ENCODE assay signal across 12 mouse cellular contexts in genomic region chr2:173769183-173769582, GRCm38 (mm10). TPM values are rescaled to one million over a fixed set of nuclear protein-coding genes. Genes with fewer than 3 reads are reported as not detected.
DNase-seq lines count a peak whose midpoint lies in the region; ATAC-seq and TF ChIP-seq lines count a peak whose summit lies in the region.
"Had no signal": no experiment of that assay in that cellular context is flagged by ENCODE, and none has a peak within 500 bp of the region (broad histone marks: within the 10 kb centered on the region; RNA-seq: fewer than 3 reads in every experiment).

No protein-coding gene starts in this region.

- H3K4me3 ChIP-seq in hindbrain, embryonic 12.5 days: no peak overlapping the region
- no peak overlapping the region for H3K4me3 ChIP-seq in hindbrain, postnatal 0 days (ENCODE audit: low read length)
- H3K4me3 ChIP-seq in stomach, embryonic 14.5 days (ENCODE audit: low read depth, low read length): no peak overlapping the region
- H3K4me3 ChIP-seq in stomach, postnatal 0 days (ENCODE audit: low read depth, low read length): no peak overlapping the region
- H3K4me3 ChIP-seq: heart, embryonic 15.5 days had no signal

- no peak for DNase-seq in hindbrain, postnatal 0 days (ENCODE audit: low spot score)
- DNase-seq in stomach, postnatal 0 days (ENCODE audit: low spot score): no peak
- peak; percentile 65 for DNase-seq in thymus, postnatal 4 days
- no peak for DNase-seq in left cerebral cortex, adult 8-10 months (ENCODE audit: low spot score in 2 of 2)
- no peak for DNase-seq in cerebellum, adult 18-20 months
- DNase-seq: cerebellum, adult 2 months; lung, adult 2 months had no signal

- H3K27me3 ChIP-seq in hindbrain, embryonic 12.5 days: no peaks in the 10 kb centered on the region
- no peaks in the 10 kb centered on the region for H3K27me3 ChIP-seq in hindbrain, postnatal 0 days (ENCODE audit: insufficient read depth, low read length)
- H3K27me3 ChIP-seq in stomach, embryonic 14.5 days (ENCODE audit: control insufficient read depth, insufficient read depth, low read length): no peaks in the 10 kb centered on the region
- no peaks in the 10 kb centered on the region for H3K27me3 ChIP-seq in stomach, postnatal 0 days (ENCODE audit: control insufficient read depth, insufficient read depth, low read length)
- H3K27me3 ChIP-seq: heart, embryonic 15.5 days had no signal

- H3K4me1 ChIP-seq in hindbrain, embryonic 12.5 days: peaks cover 63% of the 10 kb centered on the region
- H3K4me1 ChIP-seq in hindbrain, postnatal 0 days (ENCODE audit: insufficient read depth, low read length): peaks cover 9% of the 10 kb centered on the region; the same call in 1 of the 2 replicates
- H3K4me1 ChIP-seq in stomach, embryonic 14.5 days (ENCODE audit: control insufficient read depth, insufficient read depth, low read length): peaks cover 18% of the 10 kb centered on the region; the same call in 1 of the 2 replicates
- H3K4me1 ChIP-seq in stomach, postnatal 0 days (replicated peaks; ENCODE audit: control insufficient read depth, insufficient read depth): no peaks in the 10 kb centered on the region

- 0 out of 2 replicates have a peak, but pooled peaks cover 7% of the 10 kb centered on the region for H3K36me3 ChIP-seq in hindbrain, embryonic 12.5 days
- no peaks in the 10 kb centered on the region for H3K36me3 ChIP-seq in hindbrain, postnatal 0 days (ENCODE audit: insufficient read depth, low read length)
- no peaks in the 10 kb centered on the region; the same call in 1 of the 2 replicates for H3K36me3 ChIP-seq in stomach, embryonic 14.5 days (ENCODE audit: control insufficient read depth, insufficient read depth, low read length)
- H3K36me3 ChIP-seq in stomach, postnatal 0 days (ENCODE audit: control insufficient read depth, insufficient read depth, low read length): no peaks in the 10 kb centered on the region

- H3K27ac ChIP-seq in hindbrain, embryonic 12.5 days: peak overlapping the region; percentile 40; the same call in 1 of the 2 replicates
- H3K27ac ChIP-seq in hindbrain, postnatal 0 days: no peak overlapping the region
- peak overlapping the region; percentile 28; the same call in 1 of the 2 replicates for H3K27ac ChIP-seq in stomach, embryonic 14.5 days (ENCODE audit: low read length)
- H3K27ac ChIP-seq in stomach, postnatal 0 days (replicated peaks): no peak overlapping the region
- H3K27ac ChIP-seq: heart, embryonic 15.5 days had no signal

- TF ChIP-seq EP300 in stomach, postnatal 0 days (optimal IDR thresholded peaks at IDR 0.05): no peak

- no peak overlapping the region for H3K4me2 ChIP-seq in hindbrain, embryonic 12.5 days (replicated peaks)
- H3K4me2 ChIP-seq in hindbrain, postnatal 0 days (ENCODE audit: low read depth, low read length): no peak overlapping the region
- no peak overlapping the region for H3K4me2 ChIP-seq in stomach, embryonic 14.5 days (replicated peaks; ENCODE audit: low read depth, low read length)
- H3K4me2 ChIP-seq in stomach, postnatal 0 days (replicated peaks; ENCODE audit: low read depth): no peak overlapping the region
- H3K4me2 ChIP-seq: heart, embryonic 15.5 days had no signal

- no peak for TF ChIP-seq CTCF in hindbrain, postnatal 0 days (IDR thresholded peaks at IDR 0.05; ENCODE audit: low read depth)
- no peak for TF ChIP-seq CTCF in stomach, postnatal 0 days (IDR thresholded peaks at IDR 0.05; ENCODE audit: low read depth)

- no peaks in the 10 kb centered on the region for H3K9me3 ChIP-seq in hindbrain, embryonic 12.5 days (replicated peaks)
- no peaks in the 10 kb centered on the region for H3K9me3 ChIP-seq in hindbrain, postnatal 0 days (ENCODE audit: low read length)
- no peaks in the 10 kb centered on the region for H3K9me3 ChIP-seq in stomach, embryonic 14.5 days (ENCODE audit: control insufficient read depth, low read depth, low read length)
- H3K9me3 ChIP-seq in stomach, postnatal 0 days (ENCODE audit: control insufficient read depth, low read length): no peaks in the 10 kb centered on the region
- H3K9me3 ChIP-seq: heart, embryonic 15.5 days had no signal

- ATAC-seq in hindbrain, embryonic 12.5 days (ENCODE audit: low FRiP score): no peak
- no peak for ATAC-seq in hindbrain, postnatal 0 days
- ATAC-seq in stomach, embryonic 14.5 days (ENCODE audit: insufficient number of reproducible peaks, insufficient read depth, low FRiP score, low read depth): no peak
- no peak for ATAC-seq in stomach, postnatal 0 days (ENCODE audit: low FRiP score, low TSS enrichment)
- peak; percentile 43 for ATAC-seq in megakaryocyte, adult 5-6 weeks (ENCODE audit: poor library complexity, severe bottlenecking)

- H3K9ac ChIP-seq in hindbrain, embryonic 12.5 days: no peak overlapping the region
- no peak overlapping the region for H3K9ac ChIP-seq in hindbrain, postnatal 0 days (replicated peaks; ENCODE audit: low read length)
- H3K9ac ChIP-seq in stomach, embryonic 14.5 days (replicated peaks; ENCODE audit: low read depth, low read length): no peak overlapping the region
- no peak overlapping the region for H3K9ac ChIP-seq in stomach, postnatal 0 days (ENCODE audit: low read length)
- H3K9ac ChIP-seq: heart, embryonic 15.5 days had no signal

- WGBS in hindbrain, embryonic 12.5 days: 65% methylated on average over 10 of the region's 10 CpGs
- whole genome bisulfite sequencing in hindbrain, postnatal 0 days: 54% methylated on average over 10 of the region's 10 CpGs
- WGBS in stomach, embryonic 14.5 days: 60% methylated on average over 10 of the region's 10 CpGs
- 61% methylated on average over 10 of the region's 10 CpGs for WGBS in stomach, postnatal 0 days

RNA-seq across cellular contexts. Expression of gene Vapb, which starts 31.9 kb away (rescaled TPM):
- polyA plus RNA-seq in hindbrain, embryonic 12.5 days (2016; fragmentation: Nextera tagmentation; extraction: Ambion mirVana): 10.7 and 14.2 TPM in 2 replicates
- total RNA-seq in hindbrain, postnatal 0 days (2014; rRNA removed): 31.4 and 34.1 TPM in 2 replicates
- 15.8 and 18.8 TPM in 2 replicates for polyA plus RNA-seq in hindbrain, postnatal 0 days (2015; fragmentation: Nextera tagmentation; extraction: Ambion mirVana)
- polyA plus RNA-seq in stomach, embryonic 14.5 days (2014; fragmentation: Nextera tagmentation; extraction: Ambion mirVana): 11.1 and 13.4 TPM in 2 replicates
- polyA plus RNA-seq in stomach, postnatal 0 days (2015; fragmentation: Nextera tagmentation; extraction: Ambion mirVana): 11.1 and 13.1 TPM in 2 replicates
- total RNA-seq in megakaryocyte, adult 5-6 weeks (2015): 11.2 and 14.3 TPM in 2 replicates
- 85.1 and 86.5 TPM in 2 replicates for total RNA-seq in megakaryocyte, adult 5-6 weeks (2017)
- total RNA-seq in left cerebral cortex, adult 8-10 months (2022): 100 to 1,000 TPM; 117 to 139 (median 129) TPM

RNA-seq across cellular contexts. Expression of gene 1700010B08Rik, which starts 50.0 kb away (rescaled TPM):
- not detected in 2 replicates for polyA plus RNA-seq in hindbrain, embryonic 12.5 days (2016; fragmentation: Nextera tagmentation; extraction: Ambion mirVana)
- total RNA-seq in hindbrain, postnatal 0 days (2014; rRNA removed): not detected in 2 replicates
- not detected in 2 replicates for polyA plus RNA-seq in hindbrain, postnatal 0 days (2015; fragmentation: Nextera tagmentation; extraction: Ambion mirVana)
- polyA plus RNA-seq in stomach, embryonic 14.5 days (2014; fragmentation: Nextera tagmentation; extraction: Ambion mirVana): not detected in 2 replicates
- not detected in 2 replicates for polyA plus RNA-seq in stomach, postnatal 0 days (2015; fragmentation: Nextera tagmentation; extraction: Ambion mirVana)
- not detected in 2 replicates for total RNA-seq in megakaryocyte, adult 5-6 weeks (2015)
- total RNA-seq in megakaryocyte, adult 5-6 weeks (2017): not detected in 2 replicates
- total RNA-seq in left cerebral cortex, adult 8-10 months (2022): not detected
- total RNA-seq: left cerebral cortex, adult 18-20 months had no signal
- polyA plus RNA-seq: cerebellum, adult 2 months; heart, embryonic 15.5 days; lung, adult 2 months had no signal

Comparison
In these comparisons a context has a peak if more than half of its experiments do, and no peak if none do; other contexts are left out.
1. H3K27ac ChIP-seq: peak in hindbrain, embryonic 12.5 days (single experiment) and stomach, embryonic 14.5 days (single experiment); none in hindbrain, postnatal 0 days (single experiment) and stomach, postnatal 0 days (single experiment).